In genomic region chr2:25575432-25576027, GRCm38 (mm10) we compare ENCODE assay signal across 8 mouse cellular contexts. TPM values are rescaled to one million over a fixed set of nuclear protein-coding genes. Genes with fewer than 3 reads are reported as not detected.
A peak's percentile ranks its signal among the peaks of the same experiment; 100 is the strongest.
DNase-seq lines count a peak whose midpoint lies in the region; ATAC-seq lines count a peak whose summit lies in the region.

No protein-coding gene starts in this region.

- no peak for ATAC-seq in CD4-positive, CD25-positive, alpha-beta regulatory T cell, adult 4 months

- DNase-seq in CD4-positive, CD25-positive, alpha-beta regulatory T cell, adult 2 months (ENCODE audit: low read depth, low spot score), result peak; percentile 60
- peak; percentile 78 for DNase-seq in A20 (ENCODE audit: low read depth, low spot score)
- peak; percentile 70 to 84 for DNase-seq in cerebellum, postnatal 14 days
- DNase-seq in heart, postnatal 10 days, result peak; percentile 53 to 60
- peak; percentile 34 to 62 for DNase-seq in layer of hippocampus, postnatal 14 days (ENCODE audit: low spot score in 2 of 2)
- peak; percentile 30 for DNase-seq in mesoderm, embryonic 11.5 days (ENCODE audit: low read depth, low spot score)
- peak; percentile 70 for DNase-seq in thymus, postnatal 0 days (ENCODE audit: low spot score)

- intact Hi-C loops in heart, postnatal 10 days (cut with DNase I), result no loop called here

RNA-seq across cellular contexts. Expression of gene Phpt1, which starts 0.5 kb away (rescaled TPM):
- 10 to 100 TPM; 53.9 to 66.8 TPM for polyA plus RNA-seq in CD4-positive, CD25-positive, alpha-beta regulatory T cell, adult 4 months (2017; shearing (Covaris generic))
- total RNA-seq in heart, postnatal 10 days (2021), result 100 to 1,000 TPM in 1 of 2 experiments, 10 to 100 TPM in 1; 93.8 to 101 TPM
- total RNA-seq in layer of hippocampus, postnatal 14 days (2021), result 10 to 100 TPM; 81.2 to 83.8 TPM
- 184 and 191 TPM in 2 replicates for polyA plus RNA-seq in thymus, postnatal 0 days (2015; fragmentation: Nextera tagmentation; extraction: Ambion mirVana)

RNA-seq across cellular contexts. Expression of gene Mamdc4, which starts 0.9 kb away (rescaled TPM):
- polyA plus RNA-seq in CD4-positive, CD25-positive, alpha-beta regulatory T cell, adult 4 months (2017; shearing (Covaris generic)), result 1 to 10 TPM; 1.6 to 4.7 TPM
- total RNA-seq in heart, postnatal 10 days (2021), result 1 to 10 TPM; 1.8 to 2.2 TPM
- 1 to 10 TPM; 1.7 to 2.6 TPM for total RNA-seq in layer of hippocampus, postnatal 14 days (2021)
- polyA plus RNA-seq in thymus, postnatal 0 days (2015; fragmentation: Nextera tagmentation; extraction: Ambion mirVana), result 0.53 and 1.0 TPM in 2 replicates

RNA-seq across cellular contexts. Expression of gene Ajm1, which starts 6.0 kb away (rescaled TPM):
- polyA plus RNA-seq in CD4-positive, CD25-positive, alpha-beta regulatory T cell, adult 4 months (2017; shearing (Covaris generic)), result not detected
- total RNA-seq in heart, postnatal 10 days (2021), result under 1 TPM; 0.10 to 0.12 TPM
- 100 to 1,000 TPM in 1 of 2 experiments, 10 to 100 TPM in 1; 99.8 to 103 TPM for total RNA-seq in layer of hippocampus, postnatal 14 days (2021)
- 0.04 and 0.49 TPM in 2 replicates for polyA plus RNA-seq in thymus, postnatal 0 days (2015; fragmentation: Nextera tagmentation; extraction: Ambion mirVana)

RNA-seq across cellular contexts. Expression of gene Edf1, which starts 17.9 kb away (rescaled TPM):
- polyA plus RNA-seq in CD4-positive, CD25-positive, alpha-beta regulatory T cell, adult 4 months (2017; shearing (Covaris generic)), result 100 to 1,000 TPM; 257 to 281 TPM
- total RNA-seq in heart, postnatal 10 days (2021), result 100 to 1,000 TPM; 188 to 189 TPM
- 100 to 1,000 TPM; 214 to 226 TPM for total RNA-seq in layer of hippocampus, postnatal 14 days (2021)
- polyA plus RNA-seq in thymus, postnatal 0 days (2015; fragmentation: Nextera tagmentation; extraction: Ambion mirVana), result 466 and 515 TPM in 2 replicates

RNA-seq across cellular contexts. Expression of gene Traf2, which starts 28.8 kb away (rescaled TPM):
- 100 to 1,000 TPM in 1 of 2 experiments, 10 to 100 TPM in 1; 83.7 to 125 TPM for polyA plus RNA-seq in CD4-positive, CD25-positive, alpha-beta regulatory T cell, adult 4 months (2017; shearing (Covaris generic))
- total RNA-seq in heart, postnatal 10 days (2021), result 10 to 100 TPM; 16.1 to 18.3 TPM
- total RNA-seq in layer of hippocampus, postnatal 14 days (2021), result 10 to 100 TPM in 1 of 2 experiments, 1 to 10 TPM in 1; 9.8 to 11.1 TPM
- 58.1 and 59.1 TPM in 2 replicates for polyA plus RNA-seq in thymus, postnatal 0 days (2015; fragmentation: Nextera tagmentation; extraction: Ambion mirVana)

Comparison
In these comparisons a context has a peak if more than half of its experiments do, and no peak if none do; other contexts are left out.
1. RNA of gene Ajm1, which starts 6.0 kb away (total RNA-seq): 99.8 to 103 TPM in layer of hippocampus, postnatal 14 days; 0.10 to 0.12 TPM in heart, postnatal 10 days; every median in the first group is over 10 times any median in the second.
2. Peak in every context shown above with its lines, with median percentiles within 50 percentile points of each other: DNase-seq.